Mouse (Mus musculus) spleen, adult 2 months (tissue): Measurements from ENCODE around the gene Rab19. TPM values are rescaled to one million over a fixed set of nuclear protein-coding genes. Genes with fewer than 3 reads are reported as not detected.
"Not testable (repeated sequence)": the region's sequence is repeated elsewhere in the genome, so short reads cannot be mapped to it uniquely, and the experiment has no call there.

ENCODE experiments used
- DNase-seq, 2 experiments: peaks; one replicate each; pipeline versions ENCODE4 v3.0.0 to v3.0.0-alpha.2; 2012 to 2021; ENCODE audit warnings: low spot score in 2 of 2, low read depth in 1 of 2
- H3K27ac ChIP-seq: fragments of 200-500 bp; 2 replicates; pipeline ENCODE4 v1.5.1; 2012; ENCODE audit warnings: low read length, inconsistent platforms; ENCODE audit not compliant: insufficient read depth
- H3K27me3 ChIP-seq: fragments of 200-500 bp; 2 replicates; pipeline ENCODE4 v1.6.1; 2012; ENCODE audit warnings: mild to moderate bottlenecking, moderate library complexity, low read length, inconsistent platforms; ENCODE audit not compliant: control insufficient read depth, insufficient read depth
- H3K36me3 ChIP-seq: fragments of 200-500 bp; 2 replicates; pipeline ENCODE4 v1.6.1; 2012; ENCODE audit warnings: mild to moderate bottlenecking, low read length, inconsistent platforms; ENCODE audit not compliant: control insufficient read depth, insufficient read depth
- H3K4me1 ChIP-seq: fragments of 200-500 bp; 2 replicates; pipeline ENCODE4 v1.6.1; 2011; ENCODE audit warnings: inconsistent platforms; ENCODE audit not compliant: control insufficient read depth, insufficient read depth, insufficient read length
- H3K4me3 ChIP-seq: fragments of 200-500 bp; 2 replicates; pipeline ENCODE4 v1.5.1; 2011; ENCODE audit warnings: mild to moderate bottlenecking, inconsistent platforms; ENCODE audit not compliant: insufficient read depth, insufficient read length; ENCODE audit errors: extremely low read depth
- CTCF ChIP-seq: fragments of 200-500 bp; IDR thresholded peaks from 2 replicates; pipeline ENCODE4 v1.5.1; 2011; ENCODE audit warnings: mild to moderate bottlenecking, inconsistent platforms; ENCODE audit not compliant: insufficient read depth, insufficient read length, insufficient replicate concordance; ENCODE audit errors: extremely low read depth
- POLR2A ChIP-seq: fragments of 200-500 bp; IDR thresholded peaks from 2 replicates; pipeline ENCODE4 v1.6.1; 2011; ENCODE audit warnings: low read depth, low read length, inconsistent platforms
- WGBS: fragments of 180-500 bp; shearing (Covaris S2); methylation state at CpG from one replicate; pipeline ENCODE4 v1.1.7; 2018; 5-methylcytosine and 5-hydroxymethylcytosine counted together
- polyA plus RNA-seq: library from polyadenylated mRNA; depleted of rRNA; stranded (reverse); fragments of >200 nt; gene quantifications from 2 replicates; pipeline ENCODE4 v1.2.3, GENCODE M21; 2012; rRNA removed

The Rab19 gene
- polyA plus RNA-seq, 1 experiment: 4.4 TPM

GRCm38 (mm10) chr6:39435875-39436274, 54.9 kb downstream of the Rab19 start:
- Histone ChIP-seq H3K27me3 (no peaks in the 10 kb centered on the region), H3K36me3 (no peaks in the 10 kb centered on the region), H3K27ac (no peak overlapping the region), H3K4me1 (no peaks in the 10 kb centered on the region), H3K4me3 (no peak overlapping the region)
- DNase-seq: no peak
- WGBS: 82% methylated on average over 5 of the region's 5 CpGs
- TF ChIP-seq POLR2A: no peak
- TF ChIP-seq CTCF: no peak

GRCm38 (mm10) chr6:39437519-39437918, 56.5 kb downstream of the Rab19 start:
- 93% methylated on average over 6 of the region's 6 CpGs for WGBS

More at GRCm38 (mm10) chr6:39437519-39437918, 56.5 kb downstream of the Rab19 start:
- not testable (repeated sequence) for H3K27me3 ChIP-seq, DNase-seq, H3K36me3 ChIP-seq, H3K4me3 ChIP-seq, H3K27ac ChIP-seq, H3K4me1 ChIP-seq

Other genes with a start within 250 kb of the Rab19 start
- gene Kdm7a, start 174.4 kb upstream of the Rab19 start, polyA plus RNA-seq: 4.5 TPM in 2 replicates
- gene Slc37a3, start 3.5 kb upstream of the Rab19 start, polyA plus RNA-seq: 7.7 and 10.3 TPM in 2 replicates
- 96.8 and 131 TPM in 2 replicates for gene Mkrn1, start 39.3 kb downstream of the Rab19 start, polyA plus RNA-seq
- gene Dennd2a, start 176.7 kb downstream of the Rab19 start, polyA plus RNA-seq: 7.3 and 9.2 TPM in 2 replicates
- 8.6 and 14.1 TPM in 2 replicates for gene Adck2, start 192.7 kb downstream of the Rab19 start, polyA plus RNA-seq
- 0.79 TPM in 1 of 2 replicates, not detected in the other for gene Gm42420, start 204.6 kb downstream of the Rab19 start, polyA plus RNA-seq
- 71.2 and 124 TPM in 2 replicates for gene Ndufb2, start 211.4 kb downstream of the Rab19 start, polyA plus RNA-seq